Mouse (Mus musculus) mouse trophoblast stem cell (cell line): Measurements from ENCODE around the gene Crabp1.

ENCODE experiments used
- in situ Hi-C, 2 experiments: fragments of 300-500 bp; cut with MseI, MboI; formaldehyde crosslinking; loops; 2 replicates in 1 of 2; 3 replicates in 1 of 2; pipeline ENCODE4 v1.15.1; 2025

Crabp1 gene

DNA sequence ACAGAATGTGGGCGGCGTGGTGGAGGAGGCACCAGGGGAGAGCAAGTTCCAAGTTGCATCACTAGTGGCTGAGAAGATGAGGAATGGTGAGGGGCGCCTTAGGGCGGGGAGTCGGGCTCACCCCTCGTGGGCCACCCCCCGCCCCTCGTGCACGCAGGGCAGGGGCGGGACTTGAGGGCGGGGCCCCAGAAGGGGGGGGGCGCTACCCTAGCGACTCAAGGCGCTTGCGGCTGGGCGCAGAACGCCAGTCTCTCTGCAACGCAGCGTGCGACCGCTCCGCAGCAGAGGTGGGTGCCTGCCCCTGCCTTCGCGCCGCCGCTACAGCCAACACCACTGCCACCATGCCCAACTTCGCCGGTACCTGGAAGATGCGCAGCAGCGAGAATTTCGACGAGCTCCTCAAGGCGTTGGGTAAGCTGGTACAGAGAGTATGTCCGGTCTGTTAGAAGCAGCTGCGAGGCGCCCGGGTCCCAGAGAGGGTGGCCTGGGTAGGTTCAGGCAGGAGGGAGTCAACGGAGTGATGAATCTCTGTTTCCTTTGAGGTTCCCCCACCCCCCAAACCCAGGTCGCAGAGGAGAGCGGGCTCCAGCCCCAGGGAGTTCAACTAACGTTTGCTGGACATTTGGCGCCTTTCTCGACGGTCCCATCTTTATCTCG lies at the start of gene Crabp1:
Gene Crabp1, plus strand, starts transcription at position 188 of the 657 bp plus-strand sequence.
- in situ Hi-C loops = no loop called here

DNA sequence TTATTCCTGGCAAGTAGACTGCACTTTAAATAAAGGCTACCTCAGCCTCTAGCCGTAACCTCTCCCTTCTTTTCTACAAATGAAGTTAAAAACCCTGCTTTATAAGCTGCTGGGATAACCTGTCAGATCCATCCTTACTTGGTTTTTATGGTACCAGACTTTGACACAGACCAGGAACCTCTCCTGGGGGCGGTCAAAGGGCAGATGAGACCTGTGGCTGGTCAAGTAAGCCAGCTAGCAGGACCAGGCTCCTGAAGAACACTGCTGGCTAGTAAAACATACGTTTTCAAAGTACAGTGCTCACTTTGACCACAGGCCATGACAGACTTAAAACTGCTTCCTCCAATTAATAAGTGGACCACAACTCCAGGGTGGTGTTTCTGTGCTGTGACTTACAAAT lies 48.8 kb upstream of the Crabp1 start:
- in situ Hi-C loops = no loop called here

DNA sequence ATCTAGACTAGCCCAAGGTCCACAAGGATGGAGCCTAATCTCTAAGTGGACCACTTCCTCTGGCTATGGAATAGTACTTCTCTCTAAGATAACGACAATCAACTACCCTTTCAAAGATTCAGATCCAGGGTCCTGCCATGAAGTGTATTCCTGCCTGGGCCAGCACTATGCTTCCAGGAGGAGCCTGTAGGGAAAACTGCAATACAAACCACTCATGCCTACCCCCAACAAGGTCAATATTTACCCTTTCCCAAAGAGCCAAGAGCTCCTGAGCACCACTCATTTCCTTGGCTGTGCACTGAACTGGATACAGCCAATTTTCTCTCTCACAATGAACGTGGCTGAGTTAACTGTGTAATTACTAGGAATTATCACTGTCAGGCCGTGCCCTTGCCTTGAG lies 47.0 kb upstream of the Crabp1 start:
- in situ Hi-C loops = no loop called here

- in situ Hi-C loops = no loop called here
Measured at GRCm38 (mm10) chr9:54722156-54722555, 42.4 kb upstream of the Crabp1 start.

- in situ Hi-C loops = no loop called here
Measured at GRCm38 (mm10) chr9:54722596-54722995, 42.0 kb upstream of the Crabp1 start.

DNA sequence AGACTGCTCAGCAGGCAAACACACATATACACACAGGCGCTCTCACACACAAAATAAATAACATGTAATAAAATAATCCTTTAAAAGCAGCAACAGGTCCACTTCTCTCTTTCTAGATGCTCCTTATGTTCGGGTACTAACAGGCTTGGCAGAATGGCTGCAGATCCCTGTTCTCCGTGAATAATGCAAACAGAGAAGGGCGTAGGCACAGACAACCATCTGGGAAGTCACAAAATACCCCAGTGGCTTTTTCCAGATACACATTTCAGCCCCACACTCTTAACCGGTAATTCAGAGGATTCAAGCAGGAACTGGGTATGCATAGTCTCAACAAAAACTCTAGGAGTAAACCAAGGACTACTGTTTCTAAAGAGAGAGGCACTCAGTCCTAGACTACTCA lies 38.2 kb upstream of the Crabp1 start:
- in situ Hi-C loops = no loop called here

DNA sequence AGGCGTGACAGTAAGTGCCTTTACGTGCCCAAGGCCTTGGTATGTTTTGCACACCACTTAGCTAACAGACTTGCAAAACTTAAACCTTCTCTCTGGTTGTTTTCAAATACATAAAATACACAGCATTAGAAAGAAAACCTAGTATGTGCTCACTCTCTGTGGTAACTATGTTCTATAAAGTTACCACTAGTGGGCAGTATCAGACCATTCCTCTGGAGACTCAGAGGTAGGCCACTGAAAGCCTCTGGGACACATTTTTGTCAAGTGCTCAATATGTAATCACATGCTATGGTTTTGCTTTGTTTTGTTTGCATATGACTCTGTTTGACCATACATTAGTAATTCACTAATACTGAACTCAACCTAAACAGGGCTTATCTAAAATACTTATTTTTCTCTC lies 32.4 kb upstream of the Crabp1 start:
- in situ Hi-C loops = no loop called here

DNA sequence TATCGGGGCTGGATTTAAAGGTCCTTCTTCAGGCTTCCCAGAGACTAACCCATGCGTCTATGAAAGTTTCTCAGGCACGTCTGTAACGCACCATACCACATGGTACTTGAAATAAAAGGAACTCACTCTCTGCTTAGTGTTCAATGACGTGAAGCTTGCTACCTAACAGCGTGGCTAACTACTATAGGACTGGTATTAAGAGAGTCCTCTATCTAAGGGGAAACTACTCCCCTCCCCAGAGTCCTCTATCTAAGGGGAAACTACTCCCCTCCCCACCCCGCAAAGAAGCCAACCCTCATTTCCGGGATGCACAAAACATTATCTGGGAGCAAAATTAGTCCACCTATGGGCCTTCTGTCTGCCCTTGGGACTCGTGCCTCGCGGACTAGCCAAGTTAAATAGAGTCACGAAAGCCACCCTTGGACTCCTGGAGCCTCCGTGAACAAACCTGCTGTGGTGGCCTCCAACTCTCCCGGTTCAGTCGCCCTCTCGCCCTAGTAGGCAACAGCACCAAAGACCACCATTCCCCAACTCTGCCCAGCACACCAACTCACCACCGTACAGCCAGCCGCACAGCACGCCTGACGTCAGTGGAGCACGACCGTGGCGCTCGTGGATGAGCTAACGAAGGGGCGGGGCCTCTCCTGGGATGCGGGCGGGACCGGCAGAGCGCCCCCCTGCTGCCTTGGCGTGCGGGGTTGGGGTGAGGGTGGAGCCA lies 30.5 kb upstream of the Crabp1 start, which contains the start of gene Wdr61:
Gene Wdr61, minus strand, starts transcription at position 599 of the 718 bp plus-strand sequence.
- in situ Hi-C loops = no loop called here

- in situ Hi-C loops = loop anchor here (5.0 kb wide), 1 partner anchor 88 kb away; no protein-coding TSS in a partner anchor
Measured at GRCm38 (mm10) chr9:54734639-54735252, 29.8 kb upstream of the Crabp1 start.

- in situ Hi-C loops = loop anchor here (5.0 kb wide), 1 partner anchor 86 kb away; no protein-coding TSS in a partner anchor
Measured at GRCm38 (mm10) chr9:54736284-54736701, 28.3 kb upstream of the Crabp1 start.

DNA sequence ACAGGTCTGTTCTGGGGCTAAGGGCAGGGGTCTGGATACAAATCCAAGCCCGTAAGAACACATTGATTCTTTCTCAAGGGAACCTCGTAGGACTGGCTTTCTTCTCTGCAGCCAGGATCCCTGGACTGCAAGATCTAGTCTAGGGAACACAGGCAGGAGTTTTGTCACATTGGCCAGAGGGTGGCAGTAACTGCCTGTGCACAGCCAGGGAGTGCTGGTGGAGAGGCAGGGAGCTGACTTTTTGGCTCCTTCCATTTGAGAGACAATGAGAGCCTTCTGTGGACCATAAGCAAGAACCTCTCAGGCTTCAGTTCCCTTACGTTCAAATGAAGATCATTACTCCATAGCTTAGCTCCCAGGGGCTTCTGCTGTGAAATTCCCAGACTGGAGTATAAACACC lies 26.2 kb upstream of the Crabp1 start:
- in situ Hi-C loops = loop anchor here (5.0 kb wide), 1 partner anchor 84 kb away; no protein-coding TSS in a partner anchor

- in situ Hi-C loops = no loop called here
Measured at GRCm38 (mm10) chr9:54743891-54744290, 20.7 kb upstream of the Crabp1 start.

GRCm38 (mm10) chr9:54745740-54746370 lies 18.7 kb upstream of the Crabp1 start:
- in situ Hi-C loops = no loop called here

DNA sequence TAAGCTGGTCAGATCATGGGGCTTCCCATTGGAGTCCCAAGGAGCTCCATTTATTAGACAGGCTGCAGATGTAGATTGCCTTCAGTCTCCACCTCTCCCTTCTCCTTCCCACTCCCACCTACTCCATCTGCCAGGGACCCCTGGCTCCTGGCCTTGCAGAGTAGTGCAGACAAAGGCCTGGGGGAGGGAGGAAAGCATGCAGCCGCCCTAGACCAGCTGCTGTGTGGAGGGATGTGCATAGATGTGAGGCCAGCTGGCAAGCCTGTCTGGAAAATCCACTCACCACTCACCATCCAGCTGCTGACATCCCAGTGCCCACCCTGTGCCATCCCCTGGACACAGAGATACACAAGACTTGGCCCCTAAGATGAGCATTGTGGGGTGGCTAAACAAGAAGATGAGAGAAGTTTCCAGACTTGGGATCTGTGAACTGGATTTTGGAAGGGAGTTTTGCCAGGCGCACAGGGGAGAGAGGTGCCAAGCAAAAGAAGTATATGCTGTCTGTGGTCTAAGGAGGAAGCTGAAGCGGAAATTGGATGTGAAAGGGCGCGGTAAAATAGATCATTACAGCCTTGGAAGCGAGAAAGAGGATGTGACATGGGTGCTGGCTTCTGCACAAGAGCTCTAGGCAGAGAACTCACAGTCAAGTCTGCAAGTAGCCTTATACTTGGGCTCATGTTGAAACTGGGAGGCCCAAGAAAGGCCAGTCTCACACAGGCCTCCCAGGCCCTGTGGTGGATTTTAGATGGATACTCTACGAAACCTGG lies 14.2 kb upstream of the Crabp1 start:
- in situ Hi-C loops = no loop called here

GRCm38 (mm10) chr9:54751684-54752083 lies 12.9 kb upstream of the Crabp1 start:
- in situ Hi-C loops = no loop called here

DNA sequence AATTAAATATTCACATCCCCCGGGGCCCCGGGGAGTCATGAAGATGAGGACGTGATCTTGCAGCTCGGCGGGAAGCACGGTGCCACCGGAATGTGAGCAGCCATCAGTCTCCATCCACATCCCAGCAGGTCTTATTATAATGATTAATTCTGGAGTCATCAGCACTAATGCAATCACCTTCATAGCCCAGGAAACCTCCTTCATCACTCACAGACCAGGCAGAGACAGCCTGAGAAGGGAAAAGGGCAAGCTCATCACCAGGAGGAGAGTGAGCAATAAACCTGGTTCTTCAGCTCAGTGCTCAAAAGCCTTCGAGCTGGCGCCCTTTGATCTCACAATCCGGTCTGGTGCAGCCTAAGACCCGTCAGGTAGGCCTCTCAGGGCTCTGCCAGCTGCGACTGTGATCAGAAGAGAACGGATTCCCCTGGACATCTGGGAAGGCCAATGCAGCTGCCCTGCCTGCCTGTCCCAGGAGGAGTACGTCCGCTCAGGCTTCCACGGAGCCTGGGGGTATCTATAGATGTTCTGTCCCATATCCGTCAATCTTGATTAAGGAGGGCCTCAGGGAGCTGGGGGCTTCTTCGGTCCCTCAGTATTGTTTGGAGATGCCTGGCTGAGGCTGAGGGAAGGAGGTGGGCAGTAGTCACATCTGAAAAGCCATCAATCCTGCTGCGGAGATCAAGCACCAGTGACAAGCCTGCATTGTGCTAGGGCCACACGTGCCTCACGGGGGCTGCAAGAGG lies 12.2 kb upstream of the Crabp1 start:
- in situ Hi-C loops = no loop called here

DNA sequence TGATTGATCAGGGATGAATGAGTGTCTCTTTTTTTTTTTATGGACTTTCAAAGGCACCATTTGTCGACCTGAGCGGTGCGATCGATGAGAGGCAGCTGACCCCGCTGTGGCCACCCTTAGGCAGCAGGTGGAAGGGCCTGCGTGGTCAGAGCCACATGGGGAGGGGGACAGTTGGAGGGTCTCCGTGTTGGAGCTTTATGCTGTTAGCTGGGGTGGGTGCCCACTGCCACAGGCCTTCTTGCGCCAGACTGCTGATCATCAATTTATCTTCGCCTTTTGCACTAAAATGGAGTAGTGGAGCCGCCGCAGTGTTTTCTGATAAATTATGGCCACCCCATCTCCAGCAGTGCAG lies 11.6 kb upstream of the Crabp1 start:
- in situ Hi-C loops = no loop called here

- in situ Hi-C loops = no loop called here
Measured at GRCm38 (mm10) chr9:54759592-54759991, 5.0 kb upstream of the Crabp1 start.

- in situ Hi-C loops = no loop called here
Measured at GRCm38 (mm10) chr9:54764091-54764490, 457 bp upstream of the Crabp1 start.

DNA sequence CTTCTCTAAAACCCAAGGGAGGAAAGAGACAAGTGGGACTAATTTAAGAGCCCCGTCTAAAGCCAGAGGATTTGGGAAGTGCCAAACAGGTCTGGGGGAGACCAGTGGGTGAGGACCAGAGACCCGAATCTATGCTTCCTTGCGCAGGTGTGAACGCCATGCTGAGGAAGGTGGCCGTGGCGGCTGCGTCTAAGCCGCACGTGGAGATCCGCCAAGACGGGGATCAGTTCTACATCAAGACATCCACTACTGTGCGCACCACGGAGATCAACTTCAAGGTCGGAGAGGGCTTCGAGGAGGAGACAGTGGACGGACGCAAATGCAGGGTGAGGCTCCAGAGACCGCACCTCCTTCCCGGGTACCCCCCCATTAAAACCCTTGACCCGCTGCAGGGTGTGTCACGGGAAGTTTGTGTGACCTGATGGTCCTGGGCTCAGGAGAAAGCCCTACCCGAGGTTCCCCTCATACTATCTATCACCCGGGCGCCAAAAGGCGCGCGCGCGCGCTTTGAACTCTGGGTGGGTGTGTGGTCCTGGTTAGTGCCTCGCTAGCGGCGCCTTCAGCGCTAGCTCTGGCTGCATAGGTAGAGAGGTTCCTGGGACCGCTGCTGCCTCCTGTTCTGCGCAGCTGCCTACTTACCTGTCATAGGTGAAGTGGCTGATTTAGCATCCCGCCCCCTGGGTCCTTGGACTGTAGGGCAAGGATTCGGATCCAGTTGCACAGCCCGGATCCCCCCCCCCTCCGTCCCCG lies 963 bp downstream of the Crabp1 start:
- in situ Hi-C loops = no loop called here
